Mouse (Mus musculus): ENCODE results near the gene Cnn2. TPM values are rescaled to one million over a fixed set of nuclear protein-coding genes. Genes with fewer than 3 reads are reported as not detected.
"Not testable (repeated sequence)": the region's sequence is repeated elsewhere in the genome, so short reads cannot be mapped to it uniquely, and the experiment has no call there.

Cnn2 gene
- total RNA-seq, 2 experiments from 2014 or later: 46.8 to 57.8 TPM

DNA sequence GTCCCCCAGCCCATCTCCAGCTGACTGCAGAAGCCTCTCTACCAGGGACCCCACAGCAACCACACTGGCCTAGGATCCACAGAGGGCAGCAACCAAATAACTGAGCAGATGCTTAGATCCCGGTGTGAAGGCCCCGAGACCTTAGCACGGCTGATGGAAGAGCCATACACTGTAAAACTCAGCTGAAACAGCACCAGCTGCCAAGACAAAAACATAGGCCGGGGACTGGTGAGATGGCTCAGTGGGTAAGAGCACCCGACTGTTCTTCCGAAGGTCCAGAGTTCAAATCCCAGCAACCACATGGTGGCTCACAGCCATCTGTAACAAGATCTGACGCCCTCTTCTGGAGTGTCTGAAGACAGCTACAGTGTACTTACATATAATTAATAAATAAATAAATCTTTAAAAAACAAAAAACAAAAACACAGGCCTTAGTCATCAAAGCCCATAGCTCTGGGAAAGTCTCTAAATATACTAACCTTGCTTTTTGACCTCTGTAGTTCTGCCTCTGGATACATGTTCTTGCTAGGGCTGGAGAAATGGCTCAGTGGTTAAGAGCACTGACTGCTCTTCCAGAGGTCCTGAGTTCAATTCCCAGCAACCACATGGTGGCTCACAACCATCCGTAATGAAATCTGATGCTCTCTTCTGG lies 53.2 kb downstream of the Cnn2 start:
- DNase-seq: not testable (repeated sequence)

DNA sequence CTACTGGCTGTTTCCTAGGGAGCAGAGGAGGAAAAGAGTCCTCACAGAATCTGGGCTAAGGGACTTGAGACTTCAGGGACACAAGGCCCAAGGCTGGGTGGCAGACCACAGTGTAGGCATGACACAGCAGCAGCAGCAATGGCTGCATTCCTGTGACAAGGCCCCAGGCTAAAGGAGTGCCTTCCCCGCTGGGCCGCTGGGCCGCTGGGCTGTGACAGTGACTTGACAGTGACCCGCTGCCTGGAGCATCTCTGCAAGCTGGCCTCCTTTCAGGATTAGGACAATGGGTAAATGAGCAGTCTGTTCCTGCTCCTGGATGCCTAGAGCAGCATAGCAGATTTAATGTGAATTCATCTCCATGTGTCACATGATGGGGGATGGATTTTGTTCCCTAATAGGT lies 55.7 kb downstream of the Cnn2 start:
- DNase-seq: no peak

DNA sequence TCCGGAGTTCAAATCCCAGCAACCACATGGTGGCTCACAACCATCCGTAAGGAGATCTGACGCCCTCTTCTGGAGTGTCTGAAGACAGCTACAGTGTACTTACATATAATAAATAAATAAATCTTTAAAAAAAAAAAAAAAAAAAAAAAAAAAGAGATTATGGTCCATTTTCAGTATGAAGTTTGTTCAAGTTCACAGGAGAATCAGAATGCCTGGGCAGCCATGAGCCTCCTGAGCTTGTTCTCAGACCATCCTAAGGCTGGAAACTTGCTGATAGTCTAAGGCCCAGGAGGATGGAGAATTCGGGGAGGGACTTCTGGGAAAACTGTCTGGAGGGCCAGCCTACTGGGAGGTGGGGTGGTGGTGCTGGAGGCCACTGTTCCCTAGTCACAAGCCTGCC lies 57.0 kb downstream of the Cnn2 start:
- not testable (repeated sequence) for DNase-seq

Other genes starting within 250 kb of the Cnn2 start
- 10 to 100 TPM; 60.1 to 69.8 TPM for gene Polrmt, start 242.0 kb upstream of the Cnn2 start, total RNA-seq (2021)
- gene Fgf22, start 233.5 kb upstream of the Cnn2 start, total RNA-seq (2021): not detected
- gene Rnf126, start 221.6 kb upstream of the Cnn2 start, total RNA-seq (2021): 10 to 100 TPM; 50.8 to 55.1 TPM
- 1 to 10 TPM; 5.5 to 5.7 TPM for gene Fstl3, start 211.3 kb upstream of the Cnn2 start, total RNA-seq (2021)
- under 1 TPM; 0.09 to 0.21 TPM for gene Prss57, start 197.6 kb upstream of the Cnn2 start, total RNA-seq (2021)
- gene Palm, start 195.0 kb upstream of the Cnn2 start, total RNA-seq (2021): 10 to 100 TPM; 69.6 to 80.2 TPM
- gene Misp, start 167.6 kb upstream of the Cnn2 start, total RNA-seq (2021): under 1 TPM in 1 of 2 experiments, not detected in 1; 0.27 TPM
- gene Ptbp1, start 134.2 kb upstream of the Cnn2 start, total RNA-seq (2021): 100 to 1,000 TPM; 267 to 270 TPM
- 1 to 10 TPM; 1.5 to 2.8 TPM for gene Prtn3, start 114.1 kb upstream of the Cnn2 start, total RNA-seq (2021)
- gene Plppr3, start 114.0 kb upstream of the Cnn2 start, total RNA-seq (2021): 1 to 10 TPM; 3.4 to 4.3 TPM
- 1 to 10 TPM; 2.1 to 2.3 TPM for gene Elane, start 102.3 kb upstream of the Cnn2 start, total RNA-seq (2021)
- 100 to 1,000 TPM; 316 to 348 TPM for gene Cfd, start 97.7 kb upstream of the Cnn2 start, total RNA-seq (2021)
- 10 to 100 TPM; 48.1 to 50.8 TPM for gene Med16, start 79.7 kb upstream of the Cnn2 start, total RNA-seq (2021)
- gene Gm26602, start 77.7 kb upstream of the Cnn2 start, total RNA-seq (2021): not detected
- gene Kiss1r, start 71.6 kb upstream of the Cnn2 start, total RNA-seq (2021): 1 to 10 TPM in 1 of 2 experiments, under 1 TPM in 1; 0.69 to 1.8 TPM
- 10 to 100 TPM; 78.9 to 93.6 TPM for gene R3hdm4, start 67.4 kb upstream of the Cnn2 start, total RNA-seq (2021)
- 1 to 10 TPM; 6.3 to 8.1 TPM for gene Arid3a, start 61.5 kb upstream of the Cnn2 start, total RNA-seq (2021)
- 10 to 100 TPM; 32.4 to 34.9 TPM for gene Wdr18, start 28.4 kb upstream of the Cnn2 start, total RNA-seq (2021)
- under 1 TPM; 0.27 to 0.36 TPM for gene Grin3b, start 17.9 kb upstream of the Cnn2 start, total RNA-seq (2021)
- 100 to 1,000 TPM; 143 to 146 TPM for gene Tmem259, start 4.3 kb upstream of the Cnn2 start, total RNA-seq (2021)
- 10 to 100 TPM; 16.0 to 19.8 TPM for gene Abca7, start 7.9 kb downstream of the Cnn2 start, total RNA-seq (2021)
- 10 to 100 TPM; 11.9 to 12.7 TPM for gene Arhgap45, start 28.1 kb downstream of the Cnn2 start, total RNA-seq (2021)
- 100 to 1,000 TPM in 1 of 2 experiments, 10 to 100 TPM in 1; 96.5 to 102 TPM for gene Polr2e, start 51.2 kb downstream of the Cnn2 start, total RNA-seq (2021)
- 1,000 to 10,000 TPM; 1,132 to 1,146 TPM for gene Gpx4, start 58.6 kb downstream of the Cnn2 start, total RNA-seq (2021)
- gene Sbno2, start 117.0 kb downstream of the Cnn2 start, total RNA-seq (2021): 10 to 100 TPM; 37.5 to 55.7 TPM
- 100 to 1,000 TPM; 133 to 151 TPM for gene Stk11, start 127.2 kb downstream of the Cnn2 start, total RNA-seq (2021)
- 100 to 1,000 TPM; 982 to 996 TPM for gene Atp5d, start 150.0 kb downstream of the Cnn2 start, total RNA-seq (2021)
- 10 to 100 TPM; 41.6 to 65.6 TPM for gene Cbarp, start 152.3 kb downstream of the Cnn2 start, total RNA-seq (2021)
- 100 to 1,000 TPM; 106 to 127 TPM for gene Midn, start 159.7 kb downstream of the Cnn2 start, total RNA-seq (2021)
- 100 to 1,000 TPM; 102 to 168 TPM for gene Cirbp, start 177.4 kb downstream of the Cnn2 start, total RNA-seq (2021)
- gene 1600002K03Rik, start 184.4 kb downstream of the Cnn2 start, total RNA-seq (2021): 1 to 10 TPM; 6.4 to 7.7 TPM
- gene Efna2, start 190.9 kb downstream of the Cnn2 start, total RNA-seq (2021): 1 to 10 TPM; 3.3 to 4.5 TPM
- 10 to 100 TPM; 26.5 to 39.2 TPM for gene Mum1, start 237.8 kb downstream of the Cnn2 start, total RNA-seq (2021)

Measured in adrenal gland, postnatal 10 days (tissue).